Mouse (Mus musculus): Measurements from ENCODE around the gene Ankrd42.

DNA sequence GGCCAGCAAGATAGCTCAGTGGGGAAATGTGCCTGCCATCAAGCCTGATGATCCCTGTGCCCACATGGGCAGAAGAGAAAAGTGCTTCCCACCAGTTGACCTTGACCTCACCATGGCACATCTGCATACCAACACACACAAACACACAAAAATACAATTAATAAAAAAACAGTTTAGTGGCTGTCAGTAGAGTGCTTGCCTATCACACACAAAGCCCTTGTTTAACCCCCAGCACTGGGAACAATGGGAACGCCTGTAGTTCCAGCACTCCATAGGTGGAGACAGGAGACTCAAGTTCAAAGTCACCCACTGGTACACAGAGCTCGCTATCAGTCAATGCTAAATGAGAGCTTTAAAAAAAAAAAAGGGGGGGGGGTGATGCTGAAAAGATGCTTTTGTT is 19.4 kb upstream of the Ankrd42 start:
- no peak for TF ChIP-seq CTCF (IDR thresholded peaks at IDR 0.05; ENCODE audit: low read depth, low read length)
- no peak for TF ChIP-seq TAL1 (conservative IDR thresholded peaks at IDR 0.05; ENCODE audit: low read depth, low read length)
- no peak for TF ChIP-seq POLR2AphosphoS5 (IDR thresholded peaks at IDR 0.05; ENCODE audit: insufficient replicate concordance, low read depth, low read length)
- no peak for TF ChIP-seq GATA1 (IDR thresholded peaks at IDR 0.05; ENCODE audit: borderline replicate concordance, low read length)

Measured in G1E (cell line).